Comparison of ENCODE assay signal across 9 mouse cellular contexts in genomic region chrX:159459006-159459654, GRCm38 (mm10). TPM values are rescaled to one million over a fixed set of nuclear protein-coding genes. Genes with fewer than 3 reads are reported as not detected.
DNase-seq lines count a peak whose midpoint lies in the region; ATAC-seq and TF ChIP-seq lines count a peak whose summit lies in the region.
"Had no signal": no experiment of that assay in that cellular context is flagged by ENCODE, and none has a peak within 500 bp of the region (broad histone marks: within the 10 kb centered on the region; RNA-seq: fewer than 3 reads in every experiment).

No protein-coding gene starts in this region.

- peak overlapping the region; percentile 21; the same call in 1 of the 2 replicates for H3K4me3 ChIP-seq in gastrocnemius, adult 2 months
- H3K4me3 ChIP-seq in hindbrain, embryonic 11.5 days (ENCODE audit: low read depth, low read length): peak overlapping the region; percentile 16
- 0 out of 2 replicates have a peak overlapping the region, but pooled peaks have one; percentile 8 for H3K4me3 ChIP-seq in neural tube, embryonic 11.5 days (ENCODE audit: low read depth, low read length)
- no peak overlapping the region for H3K4me3 ChIP-seq in kidney, embryonic 14.5 days (ENCODE audit: low read length)
- no peak overlapping the region for H3K4me3 ChIP-seq in lung, adult 2 months (replicated peaks; ENCODE audit: extremely low read depth, low read depth, low read length)

- TF ChIP-seq POLR2A in lung, adult 2 months (IDR thresholded peaks at IDR 0.05; ENCODE audit: borderline replicate concordance, extremely low read depth, low read depth, low read length): no peak

- no peak for TF ChIP-seq CTCF in gastrocnemius, adult 2 months (IDR thresholded peaks at IDR 0.05)
- TF ChIP-seq CTCF in lung, adult 2 months (IDR thresholded peaks at IDR 0.05; ENCODE audit: insufficient read depth, low read length): no peak

- no peaks in the 10 kb centered on the region for H3K27me3 ChIP-seq in hindbrain, embryonic 11.5 days (ENCODE audit: control insufficient read depth, insufficient read depth, low read length)
- no peaks in the 10 kb centered on the region for H3K27me3 ChIP-seq in neural tube, embryonic 11.5 days (ENCODE audit: control insufficient read depth, insufficient read depth, low read length)
- no peaks in the 10 kb centered on the region for H3K27me3 ChIP-seq in kidney, embryonic 14.5 days (ENCODE audit: control insufficient read depth, insufficient read depth, low read length)

- intact Hi-C loops in gastrocnemius, adult 2 months (cut with DNase I): no loop called here

- H3K36me3 ChIP-seq in hindbrain, embryonic 11.5 days (ENCODE audit: control insufficient read depth, insufficient read depth, low read length): no peaks in the 10 kb centered on the region
- no peaks in the 10 kb centered on the region for H3K36me3 ChIP-seq in neural tube, embryonic 11.5 days (ENCODE audit: control insufficient read depth, insufficient read depth, low read length)
- H3K36me3 ChIP-seq in kidney, embryonic 14.5 days (ENCODE audit: control insufficient read depth, insufficient read depth, low read length): no peaks in the 10 kb centered on the region

- no peaks in the 10 kb centered on the region for H3K9me3 ChIP-seq in hindbrain, embryonic 11.5 days (ENCODE audit: control insufficient read depth, low read length)
- no peaks in the 10 kb centered on the region for H3K9me3 ChIP-seq in neural tube, embryonic 11.5 days (ENCODE audit: control insufficient read depth, low read length)
- H3K9me3 ChIP-seq in kidney, embryonic 14.5 days (ENCODE audit: control insufficient read depth, low read length): no peaks in the 10 kb centered on the region

- 43% methylated on average over 7 of the region's 7 CpGs for WGBS in hindbrain, embryonic 11.5 days
- 57% methylated on average over 7 of the region's 7 CpGs for WGBS in neural tube, embryonic 11.5 days
- WGBS in kidney, embryonic 14.5 days: 76% methylated on average over 7 of the region's 7 CpGs
- 69% methylated on average over 7 of the region's 7 CpGs for WGBS in lung, adult 2 months

- peak overlapping the region; percentile 23 for H3K9ac ChIP-seq in hindbrain, embryonic 11.5 days (ENCODE audit: low read depth, low read length)
- H3K9ac ChIP-seq in neural tube, embryonic 11.5 days (ENCODE audit: low read length): no peak overlapping the region
- no peak overlapping the region for H3K9ac ChIP-seq in kidney, embryonic 14.5 days (ENCODE audit: low read depth, low read length)

- H3K4me1 ChIP-seq in hindbrain, embryonic 11.5 days (replicated peaks; ENCODE audit: control insufficient read depth, insufficient read depth, low read length): no peaks in the 10 kb centered on the region
- H3K4me1 ChIP-seq in neural tube, embryonic 11.5 days (ENCODE audit: control insufficient read depth, insufficient read depth, low read length): no peaks in the 10 kb centered on the region
- H3K4me1 ChIP-seq in kidney, embryonic 14.5 days (ENCODE audit: control insufficient read depth, insufficient read depth, low read length): no peaks in the 10 kb centered on the region
- no peaks in the 10 kb centered on the region for H3K4me1 ChIP-seq in lung, adult 2 months (ENCODE audit: control insufficient read depth, insufficient read depth, low read length)

- H3K27ac ChIP-seq in gastrocnemius, adult 2 months: no peak overlapping the region
- peak overlapping the region; percentile 51; the same call in 1 of the 2 replicates for H3K27ac ChIP-seq in hindbrain, embryonic 11.5 days (ENCODE audit: low read depth, low read length)
- 0 out of 2 replicates have a peak overlapping the region, but pooled peaks have one; percentile 14 for H3K27ac ChIP-seq in neural tube, embryonic 11.5 days (ENCODE audit: low read depth, low read length)
- no peak overlapping the region for H3K27ac ChIP-seq in kidney, embryonic 14.5 days (ENCODE audit: low read depth, low read length)

- no peak for DNase-seq in gastrocnemius, adult 2 months
- DNase-seq in gastrocnemius, postnatal 25 days: no peak
- DNase-seq in embryo, embryonic 10 days (ENCODE audit: low spot score): peak; percentile 60
- peak; percentile 63 for DNase-seq in hindbrain, embryonic 11.5 days (ENCODE audit: low spot score)
- peak; percentile 15 for DNase-seq in neural tube, embryonic 11.5 days (ENCODE audit: low spot score)
- DNase-seq in lung, adult 2 months: no peak
- DNase-seq in adrenal gland, adult 18-20 months (ENCODE audit: low spot score in 2 of 2): no peak

- peak; percentile 98 for ATAC-seq in hindbrain, embryonic 11.5 days (ENCODE audit: low FRiP score)
- peak; percentile 91 for ATAC-seq in neural tube, embryonic 11.5 days (ENCODE audit: insufficient read depth, low FRiP score, low TSS enrichment)
- no peak for ATAC-seq in kidney, embryonic 14.5 days (ENCODE audit: low FRiP score, low TSS enrichment)

- peak overlapping the region; percentile 26; the same call in 1 of the 2 replicates for H3K4me2 ChIP-seq in hindbrain, embryonic 11.5 days (replicated peaks; ENCODE audit: low read depth, low read length)
- peak overlapping the region; percentile 25 for H3K4me2 ChIP-seq in neural tube, embryonic 11.5 days (ENCODE audit: low read depth)
- no peak overlapping the region for H3K4me2 ChIP-seq in kidney, embryonic 14.5 days (replicated peaks; ENCODE audit: low read depth, low read length)

RNA-seq across cellular contexts. Expression of gene Map7d2, which starts 44.8 kb away (rescaled TPM):
- total RNA-seq in gastrocnemius, adult 2 months (2021): under 1 TPM; 0.22 to 0.66 TPM
- under 1 TPM; 0.26 to 0.43 TPM for total RNA-seq in gastrocnemius, postnatal 25 days (2021)
- 17.8 and 18.2 TPM in 2 replicates for polyA plus RNA-seq in hindbrain, embryonic 11.5 days (2014; fragmentation: Nextera tagmentation; extraction: Ambion mirVana)
- 14.9 and 15.1 TPM in 2 replicates for polyA plus RNA-seq in neural tube, embryonic 11.5 days (2014; fragmentation: Nextera tagmentation; extraction: Ambion mirVana)
- 2.8 and 3.1 TPM in 2 replicates for polyA plus RNA-seq in kidney, embryonic 14.5 days (2014; fragmentation: Nextera tagmentation; extraction: Ambion mirVana)
- polyA plus RNA-seq in lung, adult 2 months (2012; rRNA removed): 0.06 and 0.09 TPM in 2 replicates
- total RNA-seq in adrenal gland, adult 18-20 months (2021): 1 to 10 TPM; 3.9 to 4.0 TPM
- total RNA-seq: liver, adult 2 months had no signal
- polyA plus RNA-seq: liver, adult 2 months had no signal

Comparison
In these comparisons a context has a peak if more than half of its experiments do, and no peak if none do; other contexts are left out.
1. DNase-seq: peak in embryo, embryonic 10 days (single experiment), hindbrain, embryonic 11.5 days (single experiment) and neural tube, embryonic 11.5 days (single experiment); none in gastrocnemius, adult 2 months (single experiment), gastrocnemius, postnatal 25 days (single experiment), lung, adult 2 months (single experiment) and adrenal gland, adult 18-20 months (0 of 2).
2. H3K27ac ChIP-seq: peak in hindbrain, embryonic 11.5 days (single experiment) and neural tube, embryonic 11.5 days (single experiment); none in gastrocnemius, adult 2 months (single experiment) and kidney, embryonic 14.5 days (single experiment).
3. H3K4me3 ChIP-seq: peak in gastrocnemius, adult 2 months (single experiment), hindbrain, embryonic 11.5 days (single experiment) and neural tube, embryonic 11.5 days (single experiment); none in kidney, embryonic 14.5 days (single experiment) and lung, adult 2 months (single experiment).